Comparison of ENCODE assay signal across 10 mouse cellular contexts in genomic region chr2:156529726-156530125, GRCm38 (mm10). TPM values are rescaled to one million over a fixed set of nuclear protein-coding genes. Genes with fewer than 3 reads are reported as not detected.
DNase-seq lines count a peak whose midpoint lies in the region; ATAC-seq and TF ChIP-seq lines count a peak whose summit lies in the region.
"Had no signal": no experiment of that assay in that cellular context is flagged by ENCODE, and none has a peak within 500 bp of the region (broad histone marks: within the 10 kb centered on the region; RNA-seq: fewer than 3 reads in every experiment).

No protein-coding gene starts in this region.

- peak; percentile 80 for TF ChIP-seq CTCF in liver, embryonic 14.5 days (IDR thresholded peaks at IDR 0.05; ENCODE audit: low read depth)
- peak; percentile 75 for TF ChIP-seq CTCF in lung, embryonic 14.5 days (IDR thresholded peaks at IDR 0.05; ENCODE audit: low read depth)

- no peak overlapping the region for H3K27ac ChIP-seq in liver, embryonic 14.5 days
- no peak overlapping the region for H3K27ac ChIP-seq in lung, embryonic 14.5 days (ENCODE audit: low read depth)
- H3K27ac ChIP-seq: limb, embryonic 15.5 days; stomach, embryonic 15.5 days had no signal

- H3K9me3 ChIP-seq in liver, embryonic 14.5 days (ENCODE audit: control insufficient read depth, low read length), result no peaks in the 10 kb centered on the region
- H3K9me3 ChIP-seq in lung, embryonic 14.5 days (ENCODE audit: low read depth, low read length), result no peaks in the 10 kb centered on the region
- H3K9me3 ChIP-seq: limb, embryonic 15.5 days; stomach, embryonic 15.5 days had no signal

- no peak for ATAC-seq in liver, embryonic 14.5 days (ENCODE audit: insufficient read depth)
- ATAC-seq in lung, embryonic 14.5 days (ENCODE audit: insufficient read depth), result no peak

- no peak for TF ChIP-seq EP300 in liver, embryonic 14.5 days (IDR thresholded peaks at IDR 0.05; ENCODE audit: low read depth)

- no peaks in the 10 kb centered on the region for H3K4me1 ChIP-seq in liver, embryonic 14.5 days (replicated peaks; ENCODE audit: control insufficient read depth in 2 of 2, insufficient read depth in 2 of 2, low read length in 1 of 2)
- no peaks in the 10 kb centered on the region for H3K4me1 ChIP-seq in lung, embryonic 14.5 days (ENCODE audit: insufficient read depth)
- H3K4me1 ChIP-seq: limb, embryonic 15.5 days; stomach, embryonic 15.5 days had no signal

- H3K4me3 ChIP-seq in liver, embryonic 14.5 days (ENCODE audit: insufficient read depth in 1 of 2, low read depth in 2 of 2, low read length in 2 of 2), result no peak overlapping the region
- H3K4me3 ChIP-seq in lung, embryonic 14.5 days (ENCODE audit: low read depth, low read length), result no peak overlapping the region
- H3K4me3 ChIP-seq: limb, embryonic 15.5 days; stomach, embryonic 15.5 days had no signal

- 35% methylated on average over 2 of the region's 2 CpGs for WGBS in liver, embryonic 14.5 days (ENCODE audit: insufficient replicate concordance)
- 44% methylated on average over 2 of the region's 2 CpGs for WGBS in lung, embryonic 14.5 days

- peak; percentile 53 to 75 for DNase-seq in cerebellum, postnatal 10 days
- no peak for DNase-seq in cerebellum, adult 9-11 months
- peak in 2 of 3 experiments; percentile 11 to 33 for DNase-seq in liver, embryonic 14.5 days (ENCODE audit: low read depth in 3 of 3, low spot score in 3 of 3)
- no peak for DNase-seq in liver
- peak; percentile 22 for DNase-seq in brain, embryonic 18.5 days (ENCODE audit: low read depth, low spot score)
- DNase-seq in lung, embryonic 14.5 days, result peak; percentile 85
- no peak for DNase-seq in right cerebral cortex, adult 18-20 months
- no peak for DNase-seq in left cerebral cortex, adult 9 months (ENCODE audit: low spot score in 2 of 2)

- H3K27me3 ChIP-seq in liver, embryonic 14.5 days (ENCODE audit: control insufficient read depth, insufficient read depth, low read length), result no peaks in the 10 kb centered on the region
- no peaks in the 10 kb centered on the region for H3K27me3 ChIP-seq in lung, embryonic 14.5 days (ENCODE audit: insufficient read depth, low read length)
- H3K27me3 ChIP-seq: limb, embryonic 15.5 days; stomach, embryonic 15.5 days had no signal

- H3K9ac ChIP-seq in liver, embryonic 14.5 days (replicated peaks), result no peak overlapping the region
- H3K9ac ChIP-seq in lung, embryonic 14.5 days, result no peak overlapping the region
- H3K9ac ChIP-seq: limb, embryonic 15.5 days; stomach, embryonic 15.5 days had no signal

- H3K4me2 ChIP-seq in liver, embryonic 14.5 days (ENCODE audit: low read depth), result no peak overlapping the region
- H3K4me2 ChIP-seq in lung, embryonic 14.5 days, result no peak overlapping the region
- H3K4me2 ChIP-seq: limb, embryonic 15.5 days; stomach, embryonic 15.5 days had no signal

- no peaks in the 10 kb centered on the region for H3K36me3 ChIP-seq in liver, embryonic 14.5 days (replicated peaks; ENCODE audit: control insufficient read depth, insufficient read depth, low read depth)
- no peaks in the 10 kb centered on the region for H3K36me3 ChIP-seq in lung, embryonic 14.5 days (ENCODE audit: insufficient read depth)
- H3K36me3 ChIP-seq: stomach, embryonic 15.5 days had no signal

RNA-seq across cellular contexts. Expression of gene Aar2, which starts 17.7 kb away (rescaled TPM):
- 5.9 and 6.0 TPM in 2 replicates for polyA plus RNA-seq in liver, embryonic 14.5 days (2012; rRNA removed)
- polyA plus RNA-seq in liver, embryonic 14.5 days (2014; fragmentation: Nextera tagmentation; extraction: Ambion mirVana), result 13.2 and 14.2 TPM in 2 replicates
- 39.0 and 41.0 TPM in 2 replicates for polyA plus RNA-seq in lung, embryonic 14.5 days (2014; fragmentation: Nextera tagmentation; extraction: Ambion mirVana)

Comparison
In these comparisons a context has a peak if more than half of its experiments do, and no peak if none do; other contexts are left out.
1. DNase-seq: peak in cerebellum, postnatal 10 days (2 of 2), liver, embryonic 14.5 days (2 of 3), brain, embryonic 18.5 days (single experiment) and lung, embryonic 14.5 days (single experiment); none in cerebellum, adult 9-11 months (single experiment), liver (single experiment), right cerebral cortex, adult 18-20 months (single experiment) and left cerebral cortex, adult 9 months (0 of 2).